Comparison of ENCODE assay signal across 19 mouse cellular contexts in genomic region chr16:46331336-46331735, GRCm38 (mm10).
"Had no signal": no experiment of that assay in that cellular context is flagged by ENCODE, and none has a peak within 500 bp of the region (broad histone marks: within the 10 kb centered on the region; RNA-seq: fewer than 3 reads in every experiment).

No protein-coding gene starts in this region.

- H3K27ac ChIP-seq: kidney, embryonic 15.5 days; left cerebral cortex, adult 2 months; liver, embryonic 13.5 days; midbrain, embryonic 12.5 days; neural tube, embryonic 12.5 days; stomach, postnatal 0 days had no signal

- H3K36me3 ChIP-seq: kidney, embryonic 15.5 days; liver, embryonic 13.5 days; midbrain, embryonic 12.5 days; neural tube, embryonic 12.5 days had no signal

- H3K4me3 ChIP-seq: kidney, embryonic 15.5 days; left cerebral cortex, adult 2 months; liver, embryonic 13.5 days; midbrain, embryonic 12.5 days; neural tube, embryonic 12.5 days had no signal

- H3K4me1 ChIP-seq: kidney, embryonic 15.5 days; liver, embryonic 13.5 days; midbrain, embryonic 12.5 days; neural tube, embryonic 12.5 days had no signal

- H3K27me3 ChIP-seq: kidney, embryonic 15.5 days; liver, embryonic 13.5 days; midbrain, embryonic 12.5 days; neural tube, embryonic 12.5 days had no signal

- DNase-seq: kidney, adult 8-10 months; kidney, postnatal 10 days; kidney, postnatal 36 days; layer of hippocampus, postnatal 36 days; liver, embryonic 13.5 days; lung, adult 2 months; lung, postnatal 14 days; lung, postnatal 4 days; right cerebral cortex, adult 18-20 months; right cerebral cortex, postnatal 14 days; right cerebral cortex, postnatal 4 days; thymus, adult 2 months; thymus, postnatal 14 days; thymus, postnatal 4 days had no signal

- H3K4me2 ChIP-seq: kidney, embryonic 15.5 days; liver, embryonic 13.5 days; midbrain, embryonic 12.5 days; neural tube, embryonic 12.5 days had no signal

- H3K9me3 ChIP-seq: kidney, embryonic 15.5 days; liver, embryonic 13.5 days; midbrain, embryonic 12.5 days; neural tube, embryonic 12.5 days had no signal

- H3K9ac ChIP-seq: kidney, embryonic 15.5 days; liver, embryonic 13.5 days; midbrain, embryonic 12.5 days; neural tube, embryonic 12.5 days had no signal
